Comparison of ENCODE assay signal across 8 mouse cellular contexts in genomic region chr2:167240008-167240964, GRCm38 (mm10). TPM values are rescaled to one million over a fixed set of nuclear protein-coding genes. Genes with fewer than 3 reads are reported as not detected.
DNase-seq lines count a peak whose midpoint lies in the region; ATAC-seq and TF ChIP-seq lines count a peak whose summit lies in the region.

Gene Ptgis, minus strand, starts transcription at chr2:167240604.

- no peak within 1 kb of the TSS for H3K27ac ChIP-seq in cerebellum, adult 2 months (ENCODE audit: insufficient read depth, low read length)
- H3K27ac ChIP-seq in midbrain, embryonic 14.5 days (replicated peaks; ENCODE audit: low read depth, low read length) = no peak within 1 kb of the TSS

- no peak for DNase-seq in cerebellum, adult 2 months
- no peak for DNase-seq in cerebellum, adult 18-20 months
- peak; percentile 53 to 65 for DNase-seq in adrenal gland, postnatal 36 days
- DNase-seq in heart, adult 18-20 months = peak; percentile 56 to 57
- peak; percentile 36 for DNase-seq in kidney, postnatal 14 days
- peak; percentile 61 for DNase-seq in midbrain, embryonic 14.5 days
- no peak for DNase-seq in spleen, postnatal 14 days (ENCODE audit: low spot score in 2 of 2)

- TF ChIP-seq POLR2A in cerebellum, adult 2 months (IDR thresholded peaks at IDR 0.05; ENCODE audit: borderline replicate concordance, insufficient read depth, low read length) = no peak

- H3K27me3 ChIP-seq in cerebellum, adult 2 months (ENCODE audit: control insufficient read depth, insufficient read depth, low read length) = peaks cover 8% of the 10 kb centered on the region
- peaks cover 5% of the 10 kb centered on the region for H3K27me3 ChIP-seq in midbrain, embryonic 14.5 days (ENCODE audit: control insufficient read depth, insufficient read depth, low read length)

- 12% methylated on average over 45 of the region's 45 CpGs for WGBS in cerebellum, adult 2 months
- WGBS in midbrain, embryonic 14.5 days = 2% methylated on average over 45 of the region's 45 CpGs

- peak within 1 kb of the TSS; percentile 87 for H3K4me2 ChIP-seq in midbrain, embryonic 14.5 days (ENCODE audit: low read length)

- peak within 1 kb of the TSS; percentile 57 for H3K9ac ChIP-seq in midbrain, embryonic 14.5 days (replicated peaks; ENCODE audit: low read length)

- no peaks in the 10 kb centered on the region for H3K36me3 ChIP-seq in midbrain, embryonic 14.5 days (ENCODE audit: control insufficient read depth, insufficient read depth, low read length)

- H3K4me3 ChIP-seq in cerebellum, adult 2 months (replicated peaks; ENCODE audit: insufficient read depth, low read depth, low read length) = peak within 1 kb of the TSS; percentile 27
- H3K4me3 ChIP-seq in midbrain, embryonic 14.5 days (replicated peaks; ENCODE audit: low read depth, low read length) = peak within 1 kb of the TSS; percentile 40

- peaks cover 3% of the 10 kb centered on the region; the same call in 1 of the 2 replicates for H3K4me1 ChIP-seq in cerebellum, adult 2 months (ENCODE audit: control insufficient read depth, insufficient read depth, low read length)
- H3K4me1 ChIP-seq in midbrain, embryonic 14.5 days (ENCODE audit: control insufficient read depth, insufficient read depth, low read length) = peaks cover 7% of the 10 kb centered on the region; the same call in 1 of the 2 replicates

- no peak for TF ChIP-seq CTCF in cerebellum, adult 2 months (IDR thresholded peaks at IDR 0.05; ENCODE audit: borderline replicate concordance, insufficient read depth, low read depth, low read length)

- H3K9me3 ChIP-seq in midbrain, embryonic 14.5 days (ENCODE audit: control insufficient read depth, low read length) = no peaks in the 10 kb centered on the region

- ATAC-seq in midbrain, embryonic 14.5 days (ENCODE audit: low FRiP score, low TSS enrichment) = no peak
- no peak for ATAC-seq in erythroid progenitor cell, adult 5-6 weeks (replicated peaks; ENCODE audit: low FRiP score, poor library complexity, severe bottlenecking)

RNA-seq across cellular contexts. Expression of gene Ptgis, which starts in this region (rescaled TPM):
- polyA plus RNA-seq in cerebellum, adult 2 months (2012; rRNA removed) = 1.8 and 2.0 TPM in 2 replicates
- total RNA-seq in adrenal gland, postnatal 36 days (2021) = 10 to 100 TPM; 24.7 to 31.7 TPM
- 10 to 100 TPM; 11.2 to 13.0 TPM for total RNA-seq in heart, adult 18-20 months (2021)
- 2.2 and 5.3 TPM in 2 replicates for polyA plus RNA-seq in midbrain, embryonic 14.5 days (2014; fragmentation: Nextera tagmentation; extraction: Ambion mirVana)
- total RNA-seq in erythroid progenitor cell, adult 5-6 weeks (2015; ENCODE audit: low replicate concordance) = not detected in 2 replicates
- not detected in 2 replicates for total RNA-seq in erythroid progenitor cell, adult 5-6 weeks (2017; ENCODE audit: low replicate concordance)

Comparison
In these comparisons a context has a peak if more than half of its experiments do, and no peak if none do; other contexts are left out.
1. RNA of gene Ptgis (total RNA-seq): 24.7 to 31.7 TPM in adrenal gland, postnatal 36 days and 11.2 to 13.0 TPM in heart, adult 18-20 months; not detected in erythroid progenitor cell, adult 5-6 weeks; every median in the first group is over 10 times any median in the second.
2. DNase-seq: peak in adrenal gland, postnatal 36 days (2 of 2), heart, adult 18-20 months (2 of 2), kidney, postnatal 14 days (single experiment) and midbrain, embryonic 14.5 days (single experiment); none in cerebellum, adult 2 months (0 of 2), cerebellum, adult 18-20 months (0 of 2) and spleen, postnatal 14 days (0 of 2).